Mouse (Mus musculus): ENCODE measurements around the gene Slc2a9. TPM values are rescaled to one million over a fixed set of nuclear protein-coding genes. Genes with fewer than 3 reads are reported as not detected.

Gene Slc2a9
- polyA plus RNA-seq (2014; fragmentation: Nextera tagmentation; extraction: Ambion mirVana), result 0.28 and 0.40 TPM in 2 replicates

DNA sequence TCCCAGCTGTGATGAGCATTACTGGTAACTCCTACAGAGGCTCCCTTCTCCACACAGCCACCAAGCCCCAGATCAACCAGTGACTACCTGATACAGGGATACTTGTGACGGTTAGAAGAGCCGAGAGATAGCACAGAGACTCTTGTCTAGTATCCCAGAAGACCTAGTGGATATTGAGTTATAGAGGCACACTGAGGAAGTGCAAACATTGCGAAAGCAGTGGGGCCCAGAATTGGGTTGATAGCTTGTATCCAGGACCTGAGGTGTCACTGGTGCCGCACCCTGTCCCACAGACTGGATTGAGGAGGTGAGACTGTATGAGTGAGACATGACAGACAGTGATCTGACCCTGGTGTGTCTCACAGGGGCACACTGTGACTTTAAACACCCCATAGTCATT lies at the start of gene Slc2a9:
TSS of gene Slc2a9 (minus strand) at position 152 of the 400 bp plus-strand sequence.
- ATAC-seq (ENCODE audit: low FRiP score, low TSS enrichment), result no peak
- Histone ChIP-seq H3K27ac (replicated peaks; ENCODE audit: low read depth, low read length) (no peak within 1 kb of the TSS), H3K9ac (replicated peaks; ENCODE audit: low read length) (no peak within 1 kb of the TSS), H3K27me3 (ENCODE audit: control insufficient read depth, insufficient read depth, low read length) (no peaks in the 10 kb centered on the region), H3K4me3 (replicated peaks; ENCODE audit: low read depth, low read length) (no peak within 1 kb of the TSS), H3K36me3 (ENCODE audit: control insufficient read depth, insufficient read depth, low read length) (no peaks in the 10 kb centered on the region), H3K4me1 (ENCODE audit: control insufficient read depth, insufficient read depth, low read length) (no peaks in the 10 kb centered on the region), H3K4me2 (ENCODE audit: low read length) (no peak within 1 kb of the TSS), H3K9me3 (ENCODE audit: control insufficient read depth, low read length) (no peaks in the 10 kb centered on the region)
- DNase-seq, result no peak
- 90% methylated on average over 4 of the region's 4 CpGs for WGBS

GRCm38 (mm10) chr5:38552615-38553014 lies 49.7 kb upstream of the Slc2a9 start:
- Histone ChIP-seq H3K4me1 (ENCODE audit: control insufficient read depth, insufficient read depth, low read length) (no peaks in the 10 kb centered on the region), H3K36me3 (ENCODE audit: control insufficient read depth, insufficient read depth, low read length) (peaks cover 69% of the 10 kb centered on the region), H3K27ac (replicated peaks; ENCODE audit: low read depth, low read length) (no peak overlapping the region), H3K9ac (replicated peaks; ENCODE audit: low read length) (no peak overlapping the region), H3K27me3 (ENCODE audit: control insufficient read depth, insufficient read depth, low read length) (no peaks in the 10 kb centered on the region), H3K4me3 (replicated peaks; ENCODE audit: low read depth, low read length) (no peak overlapping the region), H3K9me3 (ENCODE audit: control insufficient read depth, low read length) (no peaks in the 10 kb centered on the region), H3K4me2 (ENCODE audit: low read length) (no peak overlapping the region)
- DNase-seq (no peak), ATAC-seq (ENCODE audit: low FRiP score, low TSS enrichment) (no peak)
- WGBS, result 93% methylated on average over 3 of the region's 3 CpGs

DNA sequence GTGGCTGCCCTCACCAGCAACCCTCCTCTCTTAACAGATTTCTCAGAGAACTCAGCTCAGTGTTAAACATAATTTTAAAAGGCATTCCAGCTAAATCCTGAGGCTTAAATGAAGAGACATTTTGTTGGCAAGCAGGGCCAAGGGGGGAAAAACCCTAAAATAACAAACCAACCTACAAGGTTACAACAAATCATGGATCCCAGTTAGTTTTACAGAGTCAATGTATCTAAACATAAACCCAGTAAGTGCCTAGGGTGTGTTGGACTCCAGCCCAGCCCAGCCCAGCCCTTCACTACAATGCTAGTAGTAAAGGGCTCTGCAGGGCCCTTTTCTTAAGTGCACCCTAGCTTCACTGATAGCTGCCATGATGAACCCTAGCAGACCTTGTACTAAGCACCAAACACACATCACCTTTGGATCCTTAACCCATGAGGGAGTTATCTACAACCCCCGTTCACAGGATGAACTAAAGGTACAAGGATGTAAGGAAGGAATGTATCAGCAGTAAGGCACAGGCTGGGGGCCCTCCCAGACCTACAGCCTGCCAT lies 47.4 kb upstream of the Slc2a9 start:
- Histone ChIP-seq H3K9me3 (ENCODE audit: control insufficient read depth, low read length) (no peaks in the 10 kb centered on the region), H3K9ac (replicated peaks; ENCODE audit: low read length) (no peak overlapping the region), H3K4me1 (ENCODE audit: control insufficient read depth, insufficient read depth, low read length) (no peaks in the 10 kb centered on the region), H3K4me3 (replicated peaks; ENCODE audit: low read depth, low read length) (no peak overlapping the region), H3K27ac (replicated peaks; ENCODE audit: low read depth, low read length) (no peak overlapping the region), H3K36me3 (ENCODE audit: control insufficient read depth, insufficient read depth, low read length) (peaks cover 75% of the 10 kb centered on the region), H3K27me3 (ENCODE audit: control insufficient read depth, insufficient read depth, low read length) (no peaks in the 10 kb centered on the region), H3K4me2 (ENCODE audit: low read length) (no peak overlapping the region)
- DNase-seq, result no peak
- 100% methylated on average over 1 of the region's 1 CpGs for WGBS
- no peak for ATAC-seq (ENCODE audit: low FRiP score, low TSS enrichment)

- 87% methylated on average over 3 of the region's 3 CpGs for WGBS
- no peak for DNase-seq
- Histone ChIP-seq H3K4me1 (ENCODE audit: control insufficient read depth, insufficient read depth, low read length) (no peaks in the 10 kb centered on the region), H3K4me3 (replicated peaks; ENCODE audit: low read depth, low read length) (no peak overlapping the region), H3K27me3 (ENCODE audit: control insufficient read depth, insufficient read depth, low read length) (no peaks in the 10 kb centered on the region), H3K27ac (replicated peaks; ENCODE audit: low read depth, low read length) (no peak overlapping the region), H3K4me2 (ENCODE audit: low read length) (no peak overlapping the region), H3K9ac (replicated peaks; ENCODE audit: low read length) (no peak overlapping the region), H3K9me3 (ENCODE audit: control insufficient read depth, low read length) (no peaks in the 10 kb centered on the region), H3K36me3 (ENCODE audit: control insufficient read depth, insufficient read depth, low read length) (peaks cover 76% of the 10 kb centered on the region)
- no peak for ATAC-seq (ENCODE audit: low FRiP score, low TSS enrichment)
Observed at GRCm38 (mm10) chr5:38549461-38549909, 46.5 kb upstream of the Slc2a9 start.

GRCm38 (mm10) chr5:38547375-38547774 lies 44.4 kb upstream of the Slc2a9 start:
- ATAC-seq (ENCODE audit: low FRiP score, low TSS enrichment) (no peak), DNase-seq (no peak)
- H3K4me2 ChIP-seq (ENCODE audit: low read length), result no peak overlapping the region
- peaks cover 96% of the 10 kb centered on the region for H3K36me3 ChIP-seq (ENCODE audit: control insufficient read depth, insufficient read depth, low read length)
- 71% methylated on average over 6 of the region's 6 CpGs for WGBS
- H3K4me1 ChIP-seq (ENCODE audit: control insufficient read depth, insufficient read depth, low read length), result no peaks in the 10 kb centered on the region
- H3K27me3 ChIP-seq (ENCODE audit: control insufficient read depth, insufficient read depth, low read length), result no peaks in the 10 kb centered on the region
- H3K9ac ChIP-seq (replicated peaks; ENCODE audit: low read length), result no peak overlapping the region
- no peak overlapping the region for H3K27ac ChIP-seq (replicated peaks; ENCODE audit: low read depth, low read length)
- H3K9me3 ChIP-seq (ENCODE audit: control insufficient read depth, low read length), result no peaks in the 10 kb centered on the region
- H3K4me3 ChIP-seq (replicated peaks; ENCODE audit: low read depth, low read length), result no peak overlapping the region

DNA sequence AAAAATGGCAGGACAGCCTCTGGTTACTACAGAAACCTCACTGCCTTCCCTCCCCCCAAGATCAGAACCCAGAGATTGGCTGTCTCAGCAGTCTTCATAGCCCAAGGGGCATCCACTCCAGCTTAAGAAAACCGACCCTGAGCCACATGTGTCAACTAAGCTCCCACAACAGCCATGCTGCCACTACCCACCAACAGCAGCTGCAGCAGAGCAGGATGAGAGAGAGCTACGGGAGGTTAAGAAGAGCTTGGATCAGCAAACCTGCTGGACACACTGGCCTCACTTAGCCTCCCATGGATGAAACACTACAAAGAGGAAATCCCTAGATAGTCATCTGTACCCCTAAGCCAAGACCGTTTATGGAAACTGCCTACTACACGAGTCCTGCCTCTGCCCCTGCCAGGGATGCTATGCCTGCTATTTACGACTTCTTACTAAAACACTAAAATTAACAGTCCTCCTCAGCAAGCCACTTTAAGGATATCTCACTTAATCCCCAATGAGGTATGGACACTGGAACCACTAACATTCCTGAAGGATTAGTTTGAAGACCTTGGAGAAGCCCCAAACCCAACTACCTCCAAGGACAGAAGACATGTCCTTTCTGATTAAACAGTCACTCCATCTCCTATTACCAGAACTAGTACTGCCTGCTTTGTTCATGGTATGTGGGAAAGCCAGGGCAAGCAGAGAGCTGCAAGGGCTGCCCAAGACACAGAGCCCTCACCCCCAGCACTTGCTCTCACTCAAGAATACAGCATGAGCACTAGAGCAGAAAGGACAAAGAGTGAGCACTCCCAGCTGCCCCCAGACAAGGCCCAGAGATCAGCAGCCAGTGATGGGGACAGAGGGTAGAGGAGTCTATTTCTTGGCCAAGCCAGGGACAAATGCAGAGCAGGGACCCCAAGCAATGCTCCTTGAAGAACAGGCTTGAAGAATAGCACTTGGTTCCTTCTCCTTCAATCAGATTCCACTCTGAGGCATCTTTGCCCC lies 41.8 kb upstream of the Slc2a9 start:
- WGBS, result 86% methylated on average over 5 of the region's 5 CpGs
- H3K4me2 ChIP-seq (ENCODE audit: low read length), result no peak overlapping the region
- ATAC-seq (ENCODE audit: low FRiP score, low TSS enrichment), result no peak
- no peaks in the 10 kb centered on the region for H3K9me3 ChIP-seq (ENCODE audit: control insufficient read depth, low read length)
- no peak for DNase-seq
- H3K27ac ChIP-seq (replicated peaks; ENCODE audit: low read depth, low read length), result no peak overlapping the region
- H3K9ac ChIP-seq (replicated peaks; ENCODE audit: low read length), result no peak overlapping the region
- no peaks in the 10 kb centered on the region for H3K27me3 ChIP-seq (ENCODE audit: control insufficient read depth, insufficient read depth, low read length)
- no peaks in the 10 kb centered on the region for H3K4me1 ChIP-seq (ENCODE audit: control insufficient read depth, insufficient read depth, low read length)
- peaks cover 99% of the 10 kb centered on the region for H3K36me3 ChIP-seq (ENCODE audit: control insufficient read depth, insufficient read depth, low read length)
- H3K4me3 ChIP-seq (replicated peaks; ENCODE audit: low read depth, low read length), result no peak overlapping the region

DNA sequence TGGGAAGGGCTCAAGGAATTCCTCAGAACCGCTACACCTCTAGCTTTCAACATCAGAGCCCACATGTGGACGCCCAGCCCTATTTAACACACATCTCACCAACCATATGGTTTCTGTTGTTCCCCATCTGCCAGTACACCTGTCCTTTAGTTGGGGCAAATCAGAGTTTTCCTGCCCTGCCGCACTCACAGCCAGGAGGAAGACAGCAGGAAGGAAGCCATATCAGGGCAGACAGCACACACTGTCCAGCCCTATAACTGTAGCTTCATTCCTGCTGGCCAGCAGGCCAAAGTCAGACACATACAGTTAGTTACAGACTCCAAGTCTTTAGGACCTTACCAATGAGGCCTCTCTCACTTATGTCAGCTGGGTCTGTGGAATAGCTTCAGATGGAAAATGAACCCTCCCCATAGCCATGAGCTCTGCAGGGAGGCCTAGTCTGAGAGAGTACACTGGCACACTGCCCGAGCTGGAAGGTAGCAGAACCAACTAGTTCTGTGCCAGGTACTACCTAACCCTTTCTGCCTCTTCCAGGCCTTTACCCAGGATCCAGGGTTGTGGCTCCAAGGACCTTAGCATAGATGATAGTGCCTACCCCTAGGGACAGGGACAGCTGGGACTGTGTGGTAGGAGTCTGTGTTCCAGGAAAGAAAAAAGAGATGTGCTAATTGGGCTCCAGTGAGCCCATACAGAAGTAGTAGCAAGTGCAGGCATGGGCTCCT lies 40.7 kb upstream of the Slc2a9 start:
- ATAC-seq (ENCODE audit: low FRiP score, low TSS enrichment) (no peak), DNase-seq (no peak)
- 93% methylated on average over 4 of the region's 4 CpGs for WGBS

GRCm38 (mm10) chr5:38541728-38542127 lies 38.8 kb upstream of the Slc2a9 start:
- no peak overlapping the region for H3K9ac ChIP-seq (replicated peaks; ENCODE audit: low read length)
- no peaks in the 10 kb centered on the region for H3K9me3 ChIP-seq (ENCODE audit: control insufficient read depth, low read length)
- WGBS, result 95% methylated on average over 3 of the region's 3 CpGs

More for the DNA sequence above, 40.7 kb upstream of the Slc2a9 start:
- Histone ChIP-seq H3K27ac (replicated peaks; ENCODE audit: low read depth, low read length) (no peak overlapping the region), H3K9ac (replicated peaks; ENCODE audit: low read length) (no peak overlapping the region), H3K4me3 (replicated peaks; ENCODE audit: low read depth, low read length) (no peak overlapping the region), H3K9me3 (ENCODE audit: control insufficient read depth, low read length) (no peaks in the 10 kb centered on the region), H3K27me3 (ENCODE audit: control insufficient read depth, insufficient read depth, low read length) (no peaks in the 10 kb centered on the region), H3K36me3 (ENCODE audit: control insufficient read depth, insufficient read depth, low read length) (peaks cover 99% of the 10 kb centered on the region), H3K4me2 (ENCODE audit: low read length) (no peak overlapping the region), H3K4me1 (ENCODE audit: control insufficient read depth, insufficient read depth, low read length) (no peaks in the 10 kb centered on the region)

More at GRCm38 (mm10) chr5:38541728-38542127, 38.8 kb upstream of the Slc2a9 start:
- Histone ChIP-seq H3K36me3 (ENCODE audit: control insufficient read depth, insufficient read depth, low read length) (peaks cover 95% of the 10 kb centered on the region), H3K27me3 (ENCODE audit: control insufficient read depth, insufficient read depth, low read length) (no peaks in the 10 kb centered on the region), H3K27ac (replicated peaks; ENCODE audit: low read depth, low read length) (no peak overlapping the region), H3K4me2 (ENCODE audit: low read length) (no peak overlapping the region), H3K4me3 (replicated peaks; ENCODE audit: low read depth, low read length) (no peak overlapping the region), H3K4me1 (ENCODE audit: control insufficient read depth, insufficient read depth, low read length) (no peaks in the 10 kb centered on the region)
- ATAC-seq (ENCODE audit: low FRiP score, low TSS enrichment), result no peak
- DNase-seq, result no peak
